Mouse (Mus musculus) C2C12 (cell line): ENCODE measurements at regions not wholly inside any gene's neighbourhood (a gene's known extent, or its start where the extent isn't known, plus 50 kb on each side); places are given as distances from the start of the nearest gene placed in this dataset.

ENCODE experiments used
- CEBPB ChIP-seq: IDR thresholded peaks from one replicate; pipeline ENCODE4 v1.6.1; 2011; ENCODE audit warnings: low read depth, mild to moderate bottlenecking, control low read depth, moderate library complexity
- CTCF ChIP-seq: IDR thresholded peaks from one replicate; pipeline ENCODE4 v1.5.1; 2011; ENCODE audit not compliant: control insufficient read depth, insufficient read depth, insufficient read length
- FOSL1 ChIP-seq: IDR thresholded peaks from one replicate; pipeline ENCODE4 v1.8.0; 2011; ENCODE audit warnings: mild to moderate bottlenecking, low read length; ENCODE audit not compliant: poor library complexity, insufficient read depth, severe bottlenecking
- MAX ChIP-seq: IDR thresholded peaks from one replicate; pipeline ENCODE4 v1.6.1; 2011; ENCODE audit warnings: mild to moderate bottlenecking, control low read depth
- MYOD1 ChIP-seq: IDR thresholded peaks from one replicate; pipeline ENCODE4 v1.6.1; 2011; ENCODE audit warnings: low read depth; ENCODE audit not compliant: control insufficient read depth, insufficient read length
- MYOG ChIP-seq: IDR thresholded peaks from one replicate; pipeline ENCODE4 v1.6.1; 2011; ENCODE audit not compliant: control insufficient read depth, insufficient read length; ENCODE audit errors: extremely low read depth
- USF1 ChIP-seq: IDR thresholded peaks from one replicate; pipeline ENCODE4 v1.6.1; 2011; ENCODE audit warnings: low read depth, mild to moderate bottlenecking, control low read depth, moderate library complexity

- TF ChIP-seq CTCF: peak; percentile 8
- TF ChIP-seq USF1: no peak
- TF ChIP-seq MAX: no peak
- no peak for TF ChIP-seq CEBPB
- no peak for TF ChIP-seq MYOD1
- TF ChIP-seq FOSL1: no peak
- no peak for TF ChIP-seq MYOG
Measured at GRCm38 (mm10) chr15:88537190-88537589, 62.9 kb upstream of the Zdhhc25 start.
